Mouse (Mus musculus): Measurements from ENCODE around the gene Itga6. TPM values are rescaled to one million over a fixed set of nuclear protein-coding genes. Genes with fewer than 3 reads are reported as not detected.
"Not testable (repeated sequence)": the region's sequence is repeated elsewhere in the genome, so short reads cannot be mapped to it uniquely, and the experiment has no call there.

Itga6 gene
- polyA plus RNA-seq, 1 experiment from 2014 or later: 17.7 TPM

DNA sequence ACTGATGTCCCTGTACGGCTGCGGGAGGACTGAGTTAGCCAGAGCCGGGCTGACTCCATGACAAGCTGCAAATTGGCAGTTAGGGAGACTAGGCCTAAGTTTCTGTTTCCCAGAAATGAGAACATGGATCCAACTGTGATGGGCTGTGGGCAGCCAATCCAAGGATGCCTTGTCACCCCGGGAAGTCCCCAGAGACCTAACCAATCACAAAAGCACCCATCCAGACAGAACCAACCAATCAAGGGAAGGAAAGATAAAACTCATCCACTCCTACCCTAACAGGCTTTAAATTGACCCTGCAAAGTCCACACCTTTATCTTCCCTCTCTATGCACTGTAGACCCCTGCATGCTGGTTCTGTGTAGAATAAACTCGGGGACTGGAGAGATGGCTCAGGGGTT, 31.0 kb upstream of the Itga6 start:
- Histone ChIP-seq H3K9ac (ENCODE audit: low read depth, low read length) (no peak overlapping the region), H3K4me3 (ENCODE audit: low read depth, low read length) (no peak overlapping the region), H3K27me3 (ENCODE audit: control insufficient read depth, insufficient read depth, low read depth, low read length) (no peaks in the 10 kb centered on the region), H3K36me3 (ENCODE audit: control insufficient read depth, insufficient read depth, low read length) (no peaks in the 10 kb centered on the region), H3K27ac (ENCODE audit: low read length) (no peak overlapping the region), H3K9me3 (replicated peaks; ENCODE audit: control insufficient read depth, low read length, poor library complexity, severe bottlenecking) (no peaks in the 10 kb centered on the region), H3K4me2 (ENCODE audit: low read length) (no peak overlapping the region), H3K4me1 (ENCODE audit: control insufficient read depth, insufficient read depth, low read length) (peaks cover 3% of the 10 kb centered on the region; the same call in 1 of the 2 replicates)
- 91% methylated on average over 5 of the region's 5 CpGs for WGBS
- no peak for ATAC-seq

DNA sequence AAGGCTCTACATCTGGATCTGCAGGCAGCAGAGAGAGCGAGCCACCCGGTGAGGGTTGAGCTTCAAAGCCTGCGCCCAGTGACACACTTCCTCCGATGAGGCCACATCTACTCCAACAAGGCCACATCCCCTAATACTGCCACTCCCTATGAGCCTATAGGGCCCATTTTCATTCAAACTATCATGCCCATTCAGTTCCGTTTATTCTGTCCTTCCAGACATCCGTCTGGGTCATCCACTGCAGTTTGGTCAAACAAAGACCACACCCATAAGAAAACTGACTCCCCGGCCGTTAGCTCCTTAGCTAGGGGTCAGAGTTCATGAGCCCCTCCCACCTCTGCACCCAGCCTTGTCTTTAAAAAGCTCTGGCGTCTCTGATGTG, 26.4 kb upstream of the Itga6 start:
- H3K9ac ChIP-seq (ENCODE audit: low read depth, low read length): no peak overlapping the region
- H3K4me1 ChIP-seq (ENCODE audit: control insufficient read depth, insufficient read depth, low read length): peaks cover 3% of the 10 kb centered on the region; the same call in 1 of the 2 replicates
- no peaks in the 10 kb centered on the region for H3K9me3 ChIP-seq (replicated peaks; ENCODE audit: control insufficient read depth, low read length, poor library complexity, severe bottlenecking)
- H3K4me2 ChIP-seq (ENCODE audit: low read length): no peak overlapping the region
- 41% methylated on average over 9 of the region's 9 CpGs for WGBS
- no peak overlapping the region for H3K4me3 ChIP-seq (ENCODE audit: low read depth, low read length)
- no peaks in the 10 kb centered on the region for H3K27me3 ChIP-seq (ENCODE audit: control insufficient read depth, insufficient read depth, low read depth, low read length)
- H3K27ac ChIP-seq (ENCODE audit: low read length): peak overlapping the region; percentile 42; the same call in 1 of the 2 replicates
- no peak for ATAC-seq
- no peaks in the 10 kb centered on the region for H3K36me3 ChIP-seq (ENCODE audit: control insufficient read depth, insufficient read depth, low read length)

DNA sequence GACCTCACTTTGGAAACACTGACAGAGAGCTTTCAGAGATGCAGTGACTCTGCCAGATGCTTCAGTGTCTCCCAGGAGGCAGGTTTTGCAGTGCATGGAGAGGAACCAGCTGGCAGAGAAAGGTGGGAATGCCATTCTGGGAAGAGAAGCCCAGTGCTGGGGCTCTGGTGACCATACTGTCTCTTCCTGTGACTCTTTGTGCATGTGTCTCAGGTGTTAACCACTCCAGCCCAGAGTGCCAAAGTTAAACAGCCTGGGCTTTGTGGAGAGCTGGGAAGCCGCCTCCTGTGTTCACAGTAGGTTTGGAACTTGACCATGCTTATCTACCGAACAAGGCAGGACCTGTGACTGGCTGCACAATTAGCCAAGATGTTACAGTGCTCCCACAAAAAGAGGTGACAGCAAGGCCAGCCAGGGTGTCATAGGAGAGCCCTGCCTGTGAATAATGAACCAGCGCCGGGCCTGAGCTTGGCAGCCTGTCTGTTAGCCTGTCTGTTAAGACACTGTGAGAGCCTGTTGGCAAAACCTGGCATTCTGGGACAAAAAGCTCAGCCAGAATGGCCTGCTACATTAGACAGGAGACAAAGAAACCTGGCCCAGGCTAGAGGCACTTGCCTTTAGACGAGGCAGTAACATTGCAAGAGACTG, 25.9 kb upstream of the Itga6 start:
- no peak overlapping the region for H3K4me3 ChIP-seq (ENCODE audit: low read depth, low read length)
- no peaks in the 10 kb centered on the region for H3K9me3 ChIP-seq (replicated peaks; ENCODE audit: control insufficient read depth, low read length, poor library complexity, severe bottlenecking)
- no peak overlapping the region for H3K9ac ChIP-seq (ENCODE audit: low read depth, low read length)
- H3K36me3 ChIP-seq (ENCODE audit: control insufficient read depth, insufficient read depth, low read length): no peaks in the 10 kb centered on the region
- no peak overlapping the region for H3K4me2 ChIP-seq (ENCODE audit: low read length)
- H3K4me1 ChIP-seq (ENCODE audit: control insufficient read depth, insufficient read depth, low read length): peaks cover 3% of the 10 kb centered on the region; the same call in 1 of the 2 replicates
- H3K27me3 ChIP-seq (ENCODE audit: control insufficient read depth, insufficient read depth, low read depth, low read length): no peaks in the 10 kb centered on the region
- peak; percentile 78 for ATAC-seq
- WGBS: 56% methylated on average over 5 of the region's 5 CpGs
- peak overlapping the region; percentile 42; the same call in 1 of the 2 replicates for H3K27ac ChIP-seq (ENCODE audit: low read length)

DNA sequence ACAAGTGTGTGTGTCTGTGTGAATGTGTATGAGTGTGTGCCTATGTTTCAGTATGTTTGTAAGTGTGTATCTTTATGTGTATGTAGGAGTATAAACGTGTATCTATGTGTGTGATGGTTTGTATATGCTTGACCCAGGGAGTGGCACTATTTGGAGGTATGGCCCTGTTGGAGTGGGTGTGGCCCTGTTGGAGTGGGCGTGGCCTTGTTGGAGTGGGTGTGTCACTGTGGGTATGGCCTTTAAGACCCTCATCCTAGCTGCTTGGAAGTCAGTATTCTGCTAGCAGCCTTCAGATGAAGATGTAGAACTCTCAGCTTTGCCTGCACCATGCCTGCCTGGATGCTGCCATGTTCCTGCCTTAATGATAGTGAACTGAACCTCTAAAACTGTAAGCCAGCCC, 24.9 kb upstream of the Itga6 start:
- not testable (repeated sequence) for H3K9me3 ChIP-seq (replicated peaks; ENCODE audit: control insufficient read depth, low read length, poor library complexity, severe bottlenecking); H3K27me3 ChIP-seq (ENCODE audit: control insufficient read depth, insufficient read depth, low read depth, low read length); H3K4me1 ChIP-seq (ENCODE audit: control insufficient read depth, insufficient read depth, low read length); H3K27ac ChIP-seq (ENCODE audit: low read length); H3K36me3 ChIP-seq (ENCODE audit: control insufficient read depth, insufficient read depth, low read length); ATAC-seq; H3K4me3 ChIP-seq (ENCODE audit: low read depth, low read length); H3K9ac ChIP-seq (ENCODE audit: low read depth, low read length); H3K4me2 ChIP-seq (ENCODE audit: low read length)
- 68% methylated on average over 2 of the region's 2 CpGs for WGBS

DNA sequence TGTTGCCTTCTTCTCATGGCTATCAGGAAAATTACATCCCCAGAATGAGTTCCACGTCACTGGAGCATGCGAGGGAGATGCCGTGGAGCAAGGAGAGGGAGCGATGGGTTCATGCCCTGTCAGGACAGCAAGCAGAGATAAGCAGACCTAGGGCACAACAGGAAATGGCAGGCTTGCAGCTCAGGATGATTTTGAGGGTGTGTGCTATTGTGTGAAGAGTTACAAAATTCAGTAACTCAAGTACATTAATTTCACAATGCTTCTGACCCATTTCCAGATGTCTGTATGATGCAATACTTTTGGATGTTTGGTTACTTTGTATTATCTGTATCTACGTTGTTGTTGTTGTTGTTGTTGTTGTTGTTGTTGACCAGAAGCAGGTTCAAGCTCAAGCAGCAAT, 22.5 kb upstream of the Itga6 start:
- Histone ChIP-seq H3K4me2 (ENCODE audit: low read length) (no peak overlapping the region), H3K9me3 (replicated peaks; ENCODE audit: control insufficient read depth, low read length, poor library complexity, severe bottlenecking) (no peaks in the 10 kb centered on the region), H3K4me3 (ENCODE audit: low read depth, low read length) (no peak overlapping the region), H3K4me1 (ENCODE audit: control insufficient read depth, insufficient read depth, low read length) (peaks cover 3% of the 10 kb centered on the region; the same call in 1 of the 2 replicates), H3K36me3 (ENCODE audit: control insufficient read depth, insufficient read depth, low read length) (no peaks in the 10 kb centered on the region), H3K27ac (ENCODE audit: low read length) (no peak overlapping the region), H3K27me3 (ENCODE audit: control insufficient read depth, insufficient read depth, low read depth, low read length) (no peaks in the 10 kb centered on the region), H3K9ac (ENCODE audit: low read depth, low read length) (no peak overlapping the region)
- WGBS: 90% methylated on average over 5 of the region's 5 CpGs
- ATAC-seq: no peak

DNA sequence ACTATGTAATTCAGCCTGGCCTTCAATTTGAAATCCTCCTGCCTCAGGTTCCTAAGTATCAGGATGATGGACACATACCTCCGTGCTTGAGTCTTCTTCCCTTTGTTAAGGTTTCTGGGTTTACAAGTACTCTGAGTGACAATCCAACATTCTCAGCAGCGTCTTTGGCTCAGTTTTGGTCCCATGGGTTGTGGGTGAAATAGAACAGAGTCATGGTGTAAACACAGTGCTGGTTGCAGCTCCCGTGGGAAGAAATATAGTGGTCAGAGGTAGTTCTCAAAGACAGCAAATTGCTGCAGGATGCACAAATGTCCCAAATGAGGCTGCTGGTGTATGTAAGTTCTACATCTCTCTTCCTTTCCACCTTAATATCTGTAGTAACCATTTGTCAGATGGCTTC, 21.8 kb upstream of the Itga6 start:
- H3K4me2 ChIP-seq (ENCODE audit: low read length): no peak overlapping the region
- no peaks in the 10 kb centered on the region for H3K9me3 ChIP-seq (replicated peaks; ENCODE audit: control insufficient read depth, low read length, poor library complexity, severe bottlenecking)
- H3K27ac ChIP-seq (ENCODE audit: low read length): no peak overlapping the region
- no peak overlapping the region for H3K9ac ChIP-seq (ENCODE audit: low read depth, low read length)
- WGBS: 88% methylated on average over 3 of the region's 3 CpGs
- H3K4me1 ChIP-seq (ENCODE audit: control insufficient read depth, insufficient read depth, low read length): peaks cover 3% of the 10 kb centered on the region; the same call in 1 of the 2 replicates
- H3K36me3 ChIP-seq (ENCODE audit: control insufficient read depth, insufficient read depth, low read length): no peaks in the 10 kb centered on the region
- no peaks in the 10 kb centered on the region for H3K27me3 ChIP-seq (ENCODE audit: control insufficient read depth, insufficient read depth, low read depth, low read length)
- ATAC-seq: no peak
- H3K4me3 ChIP-seq (ENCODE audit: low read depth, low read length): no peak overlapping the region

DNA sequence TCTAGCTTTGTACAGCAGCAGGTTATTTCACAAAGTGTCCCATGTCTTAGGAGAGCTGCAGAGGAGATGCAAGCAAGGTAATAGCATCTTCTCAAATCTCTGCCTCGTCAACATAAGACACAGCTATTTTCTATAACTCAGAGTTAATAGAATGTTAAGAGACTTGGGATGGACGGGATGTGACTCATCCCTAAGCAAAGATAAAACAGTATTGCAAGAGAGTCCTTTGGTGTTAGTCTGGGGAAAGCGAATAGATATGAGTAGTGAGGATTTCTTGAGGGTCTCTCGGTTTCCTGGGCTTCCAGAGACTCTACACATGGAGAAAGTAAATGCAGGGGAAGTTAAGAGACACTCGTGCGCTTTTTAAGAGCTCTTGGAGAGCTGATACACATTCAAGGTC, 21.4 kb upstream of the Itga6 start:
- no peaks in the 10 kb centered on the region for H3K9me3 ChIP-seq (replicated peaks; ENCODE audit: control insufficient read depth, low read length, poor library complexity, severe bottlenecking)
- ATAC-seq: no peak
- no peak overlapping the region for H3K4me3 ChIP-seq (ENCODE audit: low read depth, low read length)
- H3K27me3 ChIP-seq (ENCODE audit: control insufficient read depth, insufficient read depth, low read depth, low read length): no peaks in the 10 kb centered on the region
- WGBS: 76% methylated on average over 6 of the region's 6 CpGs
- no peak overlapping the region for H3K9ac ChIP-seq (ENCODE audit: low read depth, low read length)
- H3K4me2 ChIP-seq (ENCODE audit: low read length): no peak overlapping the region
- no peaks in the 10 kb centered on the region for H3K36me3 ChIP-seq (ENCODE audit: control insufficient read depth, insufficient read depth, low read length)
- H3K27ac ChIP-seq (ENCODE audit: low read length): no peak overlapping the region
- H3K4me1 ChIP-seq (ENCODE audit: control insufficient read depth, insufficient read depth, low read length): peaks cover 3% of the 10 kb centered on the region; the same call in 1 of the 2 replicates

DNA sequence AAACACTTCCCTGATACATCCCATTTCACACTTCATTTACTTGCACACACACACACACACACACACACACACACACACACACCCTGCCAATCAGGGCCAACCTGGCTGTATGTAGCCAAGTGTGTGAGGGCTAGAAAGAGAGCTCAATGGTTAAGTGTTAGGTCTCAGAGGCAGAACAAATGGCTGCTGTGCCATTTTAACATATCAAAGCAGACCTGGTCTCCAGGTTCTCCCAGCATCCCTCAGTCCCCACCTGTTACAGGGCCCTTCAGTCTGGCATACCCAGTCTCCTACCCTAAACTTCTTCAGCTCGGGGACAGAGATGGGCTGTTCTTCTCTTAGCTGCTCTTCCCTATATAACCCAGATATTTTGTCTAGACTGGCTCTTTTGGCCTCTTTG, 20.0 kb upstream of the Itga6 start:
- Histone ChIP-seq H3K4me1 (ENCODE audit: control insufficient read depth, insufficient read depth, low read length) (no peaks in the 10 kb centered on the region), H3K27me3 (ENCODE audit: control insufficient read depth, insufficient read depth, low read depth, low read length) (no peaks in the 10 kb centered on the region), H3K4me2 (ENCODE audit: low read length) (no peak overlapping the region), H3K36me3 (ENCODE audit: control insufficient read depth, insufficient read depth, low read length) (no peaks in the 10 kb centered on the region), H3K9me3 (replicated peaks; ENCODE audit: control insufficient read depth, low read length, poor library complexity, severe bottlenecking) (no peaks in the 10 kb centered on the region), H3K4me3 (ENCODE audit: low read depth, low read length) (no peak overlapping the region), H3K27ac (ENCODE audit: low read length) (no peak overlapping the region), H3K9ac (ENCODE audit: low read depth, low read length) (no peak overlapping the region)
- ATAC-seq: no peak
- 83% methylated on average over 1 of the region's 1 CpGs for WGBS

DNA sequence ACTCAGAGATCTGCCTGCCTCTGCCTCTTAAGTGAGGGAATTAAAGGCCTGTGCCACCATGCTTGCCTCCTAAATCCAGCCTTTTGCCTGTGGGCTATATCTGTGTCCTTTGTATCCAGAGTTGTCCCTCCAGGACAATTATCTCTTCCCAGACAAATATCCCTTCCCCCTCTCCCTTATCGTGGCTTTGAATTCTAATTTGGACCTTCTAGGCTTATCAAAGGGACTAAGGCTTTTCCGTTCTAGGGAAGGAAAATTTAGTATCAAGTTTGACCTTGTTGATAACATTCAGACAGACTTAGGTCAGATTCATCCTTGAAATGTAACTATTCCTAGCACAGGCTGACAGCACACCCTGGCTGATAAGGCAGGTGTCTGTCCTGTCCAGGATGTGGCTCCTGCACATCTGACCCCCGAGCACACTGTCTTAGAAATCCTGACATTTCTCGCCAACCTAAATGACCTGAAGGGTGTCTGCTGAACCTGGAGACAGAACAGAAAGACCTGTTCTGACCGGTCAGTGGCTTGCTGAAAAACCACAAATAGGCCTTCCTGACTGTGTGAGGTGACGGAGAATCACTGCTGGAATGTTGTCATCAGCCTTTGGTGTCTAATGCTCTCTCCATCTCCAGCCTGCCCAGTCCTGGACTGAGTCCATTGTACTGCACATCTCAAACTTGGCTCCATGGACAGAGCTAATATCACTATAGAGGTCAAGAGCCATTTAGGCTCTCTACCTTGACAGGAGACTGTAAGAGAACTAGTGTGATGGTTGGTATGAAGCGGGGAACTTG, 18.3 kb upstream of the Itga6 start:
- Histone ChIP-seq H3K27ac (ENCODE audit: low read length) (no peak overlapping the region), H3K27me3 (ENCODE audit: control insufficient read depth, insufficient read depth, low read depth, low read length) (no peaks in the 10 kb centered on the region), H3K9me3 (replicated peaks; ENCODE audit: control insufficient read depth, low read length, poor library complexity, severe bottlenecking) (no peaks in the 10 kb centered on the region), H3K9ac (ENCODE audit: low read depth, low read length) (no peak overlapping the region), H3K4me3 (ENCODE audit: low read depth, low read length) (no peak overlapping the region), H3K4me1 (ENCODE audit: control insufficient read depth, insufficient read depth, low read length) (no peaks in the 10 kb centered on the region), H3K4me2 (ENCODE audit: low read length) (no peak overlapping the region), H3K36me3 (ENCODE audit: control insufficient read depth, insufficient read depth, low read length) (no peaks in the 10 kb centered on the region)
- 90% methylated on average over 7 of the region's 7 CpGs for WGBS
- ATAC-seq: no peak
